Mouse (Mus musculus): ENCODE results near the gene Agl.
"Not testable (repeated sequence)": the region's sequence is repeated elsewhere in the genome, so short reads cannot be mapped to it uniquely, and the experiment has no call there.

Gene Agl

GRCm38 (mm10) chr3:116816674-116817215, 8.8 kb upstream of the Agl start:
- no peak for DNase-seq (ENCODE audit: low spot score)

- no peak for DNase-seq (ENCODE audit: low spot score)
Observed at GRCm38 (mm10) chr3:116815916-116816315, 8.0 kb upstream of the Agl start.

- DNase-seq (ENCODE audit: low spot score) = no peak
Observed at GRCm38 (mm10) chr3:116815305-116815797, 7.4 kb upstream of the Agl start.

- no peak for DNase-seq (ENCODE audit: low spot score)
Observed at GRCm38 (mm10) chr3:116812946-116813345, 5.0 kb upstream of the Agl start.

- DNase-seq (ENCODE audit: low spot score) = not testable (repeated sequence)
Observed at GRCm38 (mm10) chr3:116810351-116810750, 2.4 kb upstream of the Agl start.

GRCm38 (mm10) chr3:116809221-116809620, 1.3 kb upstream of the Agl start:
- no peak for DNase-seq (ENCODE audit: low spot score)

GRCm38 (mm10) chr3:116808507-116809217, 696 bp upstream of the Agl start:
- DNase-seq (ENCODE audit: low spot score) = no peak

- DNase-seq (ENCODE audit: low spot score) = no peak
Observed at GRCm38 (mm10) chr3:116805866-116806265, 2.1 kb downstream of the Agl start.

- DNase-seq (ENCODE audit: low spot score) = no peak
Observed at GRCm38 (mm10) chr3:116804746-116805285, 3.1 kb downstream of the Agl start.

- no peak for DNase-seq (ENCODE audit: low spot score)
Observed at GRCm38 (mm10) chr3:116801755-116802154, 6.2 kb downstream of the Agl start.

GRCm38 (mm10) chr3:116798821-116799510, 9.0 kb downstream of the Agl start:
- no peak for DNase-seq (ENCODE audit: low spot score)

- no peak for DNase-seq (ENCODE audit: low spot score)
Observed at GRCm38 (mm10) chr3:116788851-116789250, 19.1 kb downstream of the Agl start.

- DNase-seq (ENCODE audit: low spot score) = no peak
Observed at GRCm38 (mm10) chr3:116786543-116786942, 21.4 kb downstream of the Agl start.

- DNase-seq (ENCODE audit: low spot score) = no peak
Observed at GRCm38 (mm10) chr3:116785820-116786219, 22.1 kb downstream of the Agl start.

GRCm38 (mm10) chr3:116784811-116785210, 23.2 kb downstream of the Agl start:
- no peak for DNase-seq (ENCODE audit: low spot score)

- DNase-seq (ENCODE audit: low spot score) = no peak
Observed at GRCm38 (mm10) chr3:116784290-116784689, 23.7 kb downstream of the Agl start.

- no peak for DNase-seq (ENCODE audit: low spot score)
Observed at GRCm38 (mm10) chr3:116776961-116777360, 31.0 kb downstream of the Agl start.

GRCm38 (mm10) chr3:116773836-116774235, 34.1 kb downstream of the Agl start:
- no peak for DNase-seq (ENCODE audit: low spot score)

- no peak for DNase-seq (ENCODE audit: low spot score)
Observed at GRCm38 (mm10) chr3:116771597-116771996, 36.4 kb downstream of the Agl start.

GRCm38 (mm10) chr3:116766963-116767362, 41.0 kb downstream of the Agl start:
- not testable (repeated sequence) for DNase-seq (ENCODE audit: low spot score)

GRCm38 (mm10) chr3:116752818-116753217, 55.1 kb downstream of the Agl start:
- DNase-seq (ENCODE audit: low spot score) = no peak

GRCm38 (mm10) chr3:116751191-116751860, 56.6 kb downstream of the Agl start:
- peak; percentile 51 for DNase-seq (ENCODE audit: low spot score)

All from embryo, embryonic 10 days (tissue).